Mouse (Mus musculus) cerebellum, postnatal 25 days (tissue): ENCODE measurements around the gene Ccdc7b.
"Not testable (repeated sequence)": the region's sequence is repeated elsewhere in the genome, so short reads cannot be mapped to it uniquely, and the experiment has no call there.

Experiments
- DNase-seq, 2 experiments: peaks; one replicate each; pipeline ENCODE4 v3.0.0; 2021; ENCODE audit warnings: mixed read lengths in 2 of 2

Gene Ccdc7b

GRCm38 (mm10) chr8:129066834-129067233, at the start of gene Ccdc7b:
Gene Ccdc7b (plus strand): TSS chr8:129067134.
- DNase-seq = not testable (repeated sequence)

GRCm38 (mm10) chr8:129065417-129065816, 1.5 kb upstream of the Ccdc7b start, which contains the start of gene Ccdc7a:
Gene Ccdc7a (minus strand): TSS chr8:129065517.
- not testable (repeated sequence) for DNase-seq

- not testable (repeated sequence) for DNase-seq
These were observed 48.8 kb downstream of the Ccdc7b start for GRCm38 (mm10) chr8:129115761-129116160.

- DNase-seq = no peak
These were observed 64.6 kb downstream of the Ccdc7b start, which contains the start of gene Gm10999 for GRCm38 (mm10) chr8:129131561-129131960. Gene Gm10999 (minus strand): TSS chr8:129131661.

- DNase-seq = no peak
These were observed 66.5 kb downstream of the Ccdc7b start for GRCm38 (mm10) chr8:129133475-129133874.
